Mouse (Mus musculus): ENCODE data around the gene Tbc1d9b. TPM values are rescaled to one million over a fixed set of nuclear protein-coding genes. Genes with fewer than 3 reads are reported as not detected.
A peak's percentile ranks its signal among the peaks of the same experiment; 100 is the strongest.

Gene Tbc1d9b
- polyA plus RNA-seq, 1 experiment from 2014 or later = 44.9 TPM

- WGBS = 94% methylated on average over 6 of the region's 6 CpGs
- no peak overlapping the region for H3K4me2 ChIP-seq (replicated peaks)
Observed at GRCm38 (mm10) chr11:50104016-50104415, 27.2 kb upstream of the Tbc1d9b start.

GRCm38 (mm10) chr11:50105237-50105636 lies 26.0 kb upstream of the Tbc1d9b start:
- Histone ChIP-seq H3K4me1 (peaks cover 3% of the 10 kb centered on the region; the same call in 1 of the 2 replicates), H3K36me3 (peaks cover 32% of the 10 kb centered on the region), H3K9ac (no peak overlapping the region), H3K27ac (no peak overlapping the region), H3K4me3 (no peak overlapping the region), H3K9me3 (no peaks in the 10 kb centered on the region), H3K27me3 (no peaks in the 10 kb centered on the region), H3K4me2 (replicated peaks) (no peak overlapping the region)
- ATAC-seq (ENCODE audit: low FRiP score, low read depth) = no peak
- 86% methylated on average over 5 of the region's 5 CpGs for WGBS

More at GRCm38 (mm10) chr11:50104016-50104415, 27.2 kb upstream of the Tbc1d9b start:
- H3K27me3 ChIP-seq = no peaks in the 10 kb centered on the region
- H3K36me3 ChIP-seq = peaks cover 43% of the 10 kb centered on the region
- ATAC-seq (ENCODE audit: low FRiP score, low read depth) = no peak
- H3K4me1 ChIP-seq = peaks cover 3% of the 10 kb centered on the region; the same call in 1 of the 2 replicates
- no peak overlapping the region for H3K27ac ChIP-seq
- no peak overlapping the region for H3K4me3 ChIP-seq
- no peak overlapping the region for H3K9ac ChIP-seq
- H3K9me3 ChIP-seq = no peaks in the 10 kb centered on the region

DNA sequence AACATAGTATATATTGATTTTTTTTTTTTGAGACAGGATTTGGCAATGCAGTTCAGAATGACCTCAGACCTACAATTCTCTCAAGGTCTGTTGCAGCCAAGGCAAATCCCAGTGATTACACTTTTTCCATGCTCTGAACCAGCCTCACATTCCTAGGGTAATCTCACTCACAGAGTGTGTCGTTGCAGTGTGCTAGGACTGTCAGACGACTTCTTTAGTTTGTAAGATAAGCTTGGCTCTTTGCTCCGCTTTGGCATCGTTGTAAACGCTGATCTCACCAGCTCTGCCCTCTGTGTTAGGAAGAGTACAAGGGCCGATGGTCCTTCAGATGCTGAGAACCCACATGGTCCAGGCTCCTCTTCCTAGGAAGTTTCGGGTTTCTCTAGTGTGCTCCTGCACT lies 25.2 kb upstream of the Tbc1d9b start:
- no peak for ATAC-seq (ENCODE audit: low FRiP score, low read depth)
- Histone ChIP-seq H3K36me3 (peaks cover 29% of the 10 kb centered on the region), H3K4me1 (peaks cover 3% of the 10 kb centered on the region; the same call in 1 of the 2 replicates), H3K9me3 (no peaks in the 10 kb centered on the region), H3K4me2 (replicated peaks) (no peak overlapping the region), H3K4me3 (no peak overlapping the region), H3K9ac (no peak overlapping the region), H3K27me3 (no peaks in the 10 kb centered on the region), H3K27ac (no peak overlapping the region)
- 77% methylated on average over 7 of the region's 7 CpGs for WGBS

GRCm38 (mm10) chr11:50108823-50109244 lies 22.4 kb upstream of the Tbc1d9b start:
- Histone ChIP-seq H3K4me1 (peaks cover 3% of the 10 kb centered on the region; the same call in 1 of the 2 replicates), H3K36me3 (peaks cover 15% of the 10 kb centered on the region), H3K9me3 (no peaks in the 10 kb centered on the region), H3K27ac (no peak overlapping the region; the same call in 1 of the 2 replicates), H3K27me3 (no peaks in the 10 kb centered on the region), H3K4me3 (no peak overlapping the region), H3K9ac (no peak overlapping the region), H3K4me2 (replicated peaks) (no peak overlapping the region)
- no peak for ATAC-seq (ENCODE audit: low FRiP score, low read depth)
- WGBS = 74% methylated on average over 8 of the region's 8 CpGs

DNA sequence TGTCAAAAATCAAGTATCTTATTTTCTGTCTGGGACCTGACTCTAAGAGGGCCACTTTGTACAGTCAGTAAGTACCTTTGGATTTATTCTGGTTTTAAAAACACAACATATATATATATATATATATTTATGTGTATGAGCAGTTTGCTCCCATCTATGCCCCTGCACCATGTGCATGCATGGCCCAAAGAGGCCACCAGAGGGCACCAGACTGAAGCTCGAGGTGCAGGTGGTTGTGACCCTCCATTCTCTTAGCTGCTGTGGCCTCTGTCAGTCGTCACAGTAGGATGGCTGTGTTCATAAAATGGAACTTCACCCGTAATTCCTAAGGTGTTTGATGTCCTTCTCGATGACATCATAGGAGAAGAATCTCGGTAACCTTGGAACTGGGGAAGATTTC lies 16.9 kb upstream of the Tbc1d9b start:
- Histone ChIP-seq H3K27ac (no peak overlapping the region), H3K4me3 (no peak overlapping the region), H3K9ac (no peak overlapping the region), H3K4me1 (no peaks in the 10 kb centered on the region), H3K9me3 (no peaks in the 10 kb centered on the region), H3K27me3 (no peaks in the 10 kb centered on the region), H3K36me3 (peaks cover 7% of the 10 kb centered on the region; the same call in 1 of the 2 replicates), H3K4me2 (replicated peaks) (no peak overlapping the region)
- no peak for ATAC-seq (ENCODE audit: low FRiP score, low read depth)
- WGBS = 19% methylated on average over 5 of the region's 5 CpGs

DNA sequence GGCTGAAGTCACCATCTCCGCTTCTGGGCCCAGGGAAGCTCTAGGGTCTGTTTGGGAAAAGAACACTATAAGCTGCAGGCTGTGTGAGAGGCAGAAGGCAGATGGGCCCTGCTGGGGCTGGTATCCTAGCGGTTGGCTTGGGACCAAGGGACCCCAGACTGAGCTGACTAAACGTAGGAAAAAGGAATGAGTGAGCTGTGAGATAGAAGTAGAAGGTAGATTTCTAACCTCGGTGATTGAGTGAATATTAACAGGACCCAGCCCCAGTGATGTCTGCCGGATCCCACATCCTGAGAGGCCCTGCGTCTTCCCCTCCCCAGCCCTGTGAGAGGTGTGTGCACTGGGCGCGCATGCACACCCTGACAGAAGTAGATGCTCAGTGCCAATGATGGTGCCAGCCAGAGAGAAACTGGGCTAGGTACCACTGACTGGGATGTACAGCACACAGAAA lies 8.5 kb upstream of the Tbc1d9b start:
- H3K9ac ChIP-seq = no peak overlapping the region
- H3K4me3 ChIP-seq = no peak overlapping the region
- no peaks in the 10 kb centered on the region for H3K27me3 ChIP-seq
- ATAC-seq (ENCODE audit: low FRiP score, low read depth) = no peak
- peaks cover 2% of the 10 kb centered on the region; the same call in 1 of the 2 replicates for H3K4me1 ChIP-seq
- no peak overlapping the region for H3K4me2 ChIP-seq (replicated peaks)
- H3K36me3 ChIP-seq = peaks cover 25% of the 10 kb centered on the region
- H3K9me3 ChIP-seq = no peaks in the 10 kb centered on the region
- no peak overlapping the region for H3K27ac ChIP-seq
- 91% methylated on average over 8 of the region's 8 CpGs for WGBS

- no peak overlapping the region for H3K4me3 ChIP-seq
- 4% methylated on average over 10 of the region's 10 CpGs for WGBS
- no peak overlapping the region for H3K27ac ChIP-seq
- no peaks in the 10 kb centered on the region for H3K9me3 ChIP-seq
- no peak overlapping the region for H3K9ac ChIP-seq
- H3K4me2 ChIP-seq (replicated peaks) = peak overlapping the region; percentile 55
- no peak for ATAC-seq (ENCODE audit: low FRiP score, low read depth)
- H3K27me3 ChIP-seq = no peaks in the 10 kb centered on the region
- no peaks in the 10 kb centered on the region for H3K36me3 ChIP-seq
- H3K4me1 ChIP-seq = peaks cover 21% of the 10 kb centered on the region
Observed at GRCm38 (mm10) chr11:50127781-50128180, 3.4 kb upstream of the Tbc1d9b start.

DNA sequence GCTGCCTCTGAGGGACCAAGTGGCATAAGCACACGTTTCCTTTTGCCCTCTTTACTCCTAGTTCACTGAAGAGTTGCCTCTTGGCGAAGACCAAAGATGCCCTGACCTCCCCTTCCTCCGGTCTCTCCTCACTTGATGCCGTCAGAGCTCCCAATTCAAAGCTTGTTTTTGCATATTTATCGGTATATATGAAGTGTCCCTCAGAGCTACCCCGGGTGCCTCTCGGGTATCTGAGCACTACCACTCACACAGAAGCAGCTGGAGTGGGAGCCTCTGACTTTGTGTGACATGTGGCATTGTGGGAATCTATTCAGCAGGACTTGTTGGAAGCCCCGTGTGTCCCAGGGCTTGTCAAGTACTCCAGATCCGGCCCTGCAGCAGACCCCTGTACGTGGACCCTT lies 605 bp downstream of the Tbc1d9b start:
- Histone ChIP-seq H3K4me2 (replicated peaks) (peak overlapping the region; percentile 79), H3K4me3 (peak overlapping the region; percentile 89), H3K27me3 (no peaks in the 10 kb centered on the region), H3K27ac (peak overlapping the region; percentile 80), H3K4me1 (peaks cover 21% of the 10 kb centered on the region), H3K36me3 (peaks cover 13% of the 10 kb centered on the region), H3K9me3 (no peaks in the 10 kb centered on the region), H3K9ac (peak overlapping the region; percentile 98)
- 18% methylated on average over 10 of the region's 10 CpGs for WGBS
- ATAC-seq (ENCODE audit: low FRiP score, low read depth) = no peak

GRCm38 (mm10) chr11:50132265-50132664 lies 1.1 kb downstream of the Tbc1d9b start:
- peaks cover 21% of the 10 kb centered on the region for H3K4me1 ChIP-seq
- H3K27me3 ChIP-seq = no peaks in the 10 kb centered on the region
- peaks cover 18% of the 10 kb centered on the region for H3K36me3 ChIP-seq
- WGBS = 89% methylated on average over 6 of the region's 6 CpGs
- no peaks in the 10 kb centered on the region for H3K9me3 ChIP-seq
- H3K9ac ChIP-seq = peak overlapping the region; percentile 98
- H3K27ac ChIP-seq = no peak overlapping the region
- H3K4me3 ChIP-seq = peak overlapping the region; percentile 89
- ATAC-seq (ENCODE audit: low FRiP score, low read depth) = no peak
- peak overlapping the region; percentile 79 for H3K4me2 ChIP-seq (replicated peaks)

DNA sequence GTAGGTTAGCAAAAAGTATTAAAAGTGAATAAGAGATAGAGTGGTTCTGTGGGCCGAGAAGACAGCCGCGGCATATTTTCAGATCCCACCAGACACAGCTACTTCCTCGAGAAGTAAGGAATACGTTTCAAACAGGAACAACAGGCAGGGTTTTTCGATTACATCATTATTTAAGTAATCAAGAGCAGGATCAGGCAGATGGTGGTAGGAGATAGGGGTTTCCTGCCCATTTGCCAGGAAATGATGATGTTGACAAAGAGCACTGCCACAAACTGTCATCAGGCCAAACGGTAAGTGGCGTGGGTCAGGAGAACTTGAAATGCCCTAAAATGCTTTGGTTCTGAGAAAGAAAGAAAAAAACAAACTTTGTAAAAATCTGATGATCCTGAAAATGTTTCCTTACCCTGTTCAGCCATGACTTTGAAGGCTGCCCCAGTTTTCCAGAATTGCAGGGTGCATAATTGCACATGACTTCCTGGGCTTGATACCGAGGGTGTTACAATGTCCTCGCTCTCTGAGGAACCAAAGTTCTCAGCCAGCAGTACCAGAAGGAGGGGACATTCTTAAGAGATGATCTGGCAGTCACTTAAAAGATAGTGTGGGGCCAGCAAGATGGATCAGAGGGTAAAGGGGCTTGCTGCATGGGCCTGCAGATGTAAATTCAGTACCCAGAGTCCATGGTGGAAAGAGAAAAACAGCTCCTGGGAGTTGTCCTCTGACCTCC lies 3.1 kb downstream of the Tbc1d9b start:
- Histone ChIP-seq H3K27me3 (no peaks in the 10 kb centered on the region), H3K4me2 (replicated peaks) (no peak overlapping the region), H3K27ac (no peak overlapping the region), H3K9ac (no peak overlapping the region), H3K4me3 (no peak overlapping the region), H3K36me3 (peaks cover 38% of the 10 kb centered on the region), H3K9me3 (no peaks in the 10 kb centered on the region), H3K4me1 (peaks cover 16% of the 10 kb centered on the region)
- no peak for ATAC-seq (ENCODE audit: low FRiP score, low read depth)
- 80% methylated on average over 10 of the region's 10 CpGs for WGBS

- WGBS = 58% methylated on average over 10 of the region's 10 CpGs
- Histone ChIP-seq H3K4me1 (no peaks in the 10 kb centered on the region), H3K27ac (no peak overlapping the region)
Observed at GRCm38 (mm10) chr11:50138206-50138822, 7.1 kb downstream of the Tbc1d9b start.

DNA sequence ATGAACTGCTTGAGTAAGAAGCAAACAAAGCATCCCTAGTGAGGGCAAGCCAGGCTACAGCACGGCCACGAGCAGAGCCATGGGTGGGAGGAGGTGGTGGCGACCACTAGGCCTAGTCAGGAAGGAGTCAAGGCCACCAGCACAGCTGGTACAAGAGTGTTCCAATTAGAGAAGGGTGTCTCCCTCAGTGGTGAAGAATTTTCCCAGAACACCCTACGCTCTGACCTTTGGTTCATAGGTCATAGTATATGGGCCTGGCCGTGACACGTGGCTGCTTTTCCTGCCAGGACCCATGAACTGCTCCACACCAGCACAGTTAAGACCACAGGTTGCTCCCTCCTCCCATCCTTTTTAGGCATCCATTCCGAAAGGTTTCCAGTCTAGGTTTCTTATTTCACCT lies 8.4 kb downstream of the Tbc1d9b start:
- Histone ChIP-seq H3K27ac (no peak overlapping the region), H3K4me3 (no peak overlapping the region), H3K9me3 (no peaks in the 10 kb centered on the region), H3K9ac (no peak overlapping the region), H3K36me3 (peaks cover 87% of the 10 kb centered on the region), H3K27me3 (no peaks in the 10 kb centered on the region), H3K4me2 (replicated peaks) (no peak overlapping the region), H3K4me1 (no peaks in the 10 kb centered on the region)
- 79% methylated on average over 7 of the region's 7 CpGs for WGBS
- no peak for ATAC-seq (ENCODE audit: low FRiP score, low read depth)

More at GRCm38 (mm10) chr11:50138206-50138822, 7.1 kb downstream of the Tbc1d9b start:
- no peaks in the 10 kb centered on the region for H3K27me3 ChIP-seq
- H3K4me3 ChIP-seq = no peak overlapping the region
- ATAC-seq (ENCODE audit: low FRiP score, low read depth) = no peak
- H3K36me3 ChIP-seq = peaks cover 78% of the 10 kb centered on the region
- no peaks in the 10 kb centered on the region for H3K9me3 ChIP-seq
- H3K9ac ChIP-seq = no peak overlapping the region
- no peak overlapping the region for H3K4me2 ChIP-seq (replicated peaks)
